Mouse (Mus musculus) T-helper 1 cell (primary cell): ENCODE measurements at regions not wholly inside any gene's neighbourhood (a gene's known extent, or its start where the extent isn't known, plus 50 kb on each side); places are given as distances from the start of the nearest gene placed in this dataset.
"Not testable (repeated sequence)": the region's sequence is repeated elsewhere in the genome, so short reads cannot be mapped to it uniquely, and the experiment has no call there.

Experiments
- in situ Hi-C: fragments of 300-600 bp; cut with MboI, MseI; formaldehyde crosslinking; loops from one replicate; pipeline ENCODE4 v1.15.1; 2025; ENCODE audit warnings: high pct_unique_total_duplicates

GRCm38 (mm10) chr3:53792541-53792940 lies 52.3 kb upstream of the Gm10985 start:
- in situ Hi-C loops = no loop called here

DNA sequence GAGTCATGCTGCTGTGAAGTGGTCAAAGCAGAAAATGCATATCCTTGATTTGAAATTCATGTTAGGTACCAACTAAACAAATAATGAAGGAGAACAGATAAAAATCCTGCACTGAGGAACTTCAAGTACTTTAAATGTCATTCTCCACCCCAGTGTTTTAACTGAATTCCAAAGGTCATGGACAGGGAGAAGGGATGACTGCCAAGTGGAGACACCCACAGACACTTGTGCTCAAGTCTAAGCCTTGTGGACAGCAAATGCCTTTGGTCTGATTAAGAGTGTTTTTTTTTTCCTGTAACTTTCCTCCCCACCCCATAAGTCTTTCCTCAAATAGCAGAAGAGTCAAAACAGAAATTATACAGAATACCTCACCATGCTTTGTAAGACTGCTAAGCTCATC lies 55.2 kb upstream of the Gm10985 start:
- in situ Hi-C loops = no loop called here

- in situ Hi-C loops = no loop called here
Measured at GRCm38 (mm10) chr3:53785201-53785600, 59.7 kb upstream of the Gm10985 start.

DNA sequence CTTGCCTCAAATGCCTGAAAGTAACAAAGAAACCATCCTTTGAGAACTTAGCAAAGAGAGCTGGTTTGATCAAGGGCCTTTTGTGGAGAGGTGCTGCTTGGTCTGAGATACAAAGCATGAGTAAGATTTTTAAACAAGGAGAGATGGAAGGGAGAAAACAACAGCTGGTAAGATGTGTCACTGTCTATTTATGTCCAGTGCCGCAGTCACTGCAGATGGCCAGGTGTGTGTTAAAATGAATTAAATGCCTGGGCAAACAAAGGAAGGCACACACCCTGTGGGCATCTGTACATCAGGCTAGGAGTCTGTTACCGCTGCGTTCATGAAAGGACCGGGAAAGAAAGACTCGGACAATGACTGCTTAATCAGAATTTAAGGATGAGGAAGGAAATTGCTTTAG lies 68.2 kb upstream of the Gm10985 start:
- in situ Hi-C loops = no loop called here

DNA sequence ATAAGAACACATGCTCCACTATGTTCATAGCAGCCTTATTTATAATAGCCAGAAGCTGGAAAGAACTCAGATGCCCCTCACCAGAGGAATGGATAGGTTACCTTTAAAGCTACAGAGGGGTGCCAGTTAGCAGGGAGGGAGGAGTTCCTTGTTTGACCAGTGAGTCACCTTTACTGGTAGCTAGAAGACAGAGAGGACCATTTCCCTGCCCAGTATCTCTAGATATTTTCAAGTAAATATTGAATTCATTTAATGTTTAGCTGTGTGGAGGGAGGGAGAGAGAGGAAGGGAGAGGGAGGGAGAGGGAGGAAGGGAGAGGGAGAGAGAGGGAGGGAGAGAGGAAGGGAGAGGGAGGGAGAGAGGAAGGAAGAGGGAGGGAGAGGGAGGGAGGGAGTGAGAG lies 77.3 kb upstream of the Gm10985 start:
- in situ Hi-C loops = loop anchor here (5.0 kb wide), 1 partner anchor 350 kb away; no protein-coding TSS in a partner anchor

DNA sequence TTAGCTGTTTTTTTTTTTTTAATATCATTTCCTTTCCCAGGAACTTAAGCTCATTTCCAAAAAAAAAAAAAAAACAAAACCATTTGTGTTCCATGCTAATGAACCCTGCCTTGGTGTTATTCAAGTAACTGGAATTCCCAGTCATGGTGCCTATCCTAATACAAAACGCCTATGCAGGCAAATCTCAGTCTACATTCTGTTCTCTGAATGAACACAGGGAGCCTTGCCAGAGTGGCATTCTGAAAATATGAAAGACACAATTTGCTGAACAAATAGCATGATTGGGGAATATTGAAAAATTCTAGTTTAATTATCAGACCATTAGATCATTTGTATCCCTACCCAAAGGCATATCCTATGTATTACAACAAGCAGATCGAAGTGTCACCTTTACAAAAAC lies 80.9 kb upstream of the Gm10985 start:
- in situ Hi-C loops = no loop called here

- in situ Hi-C loops = no loop called here
Measured at GRCm38 (mm10) chr3:53761514-53762075, 83.3 kb upstream of the Gm10985 start.

- in situ Hi-C loops = no loop called here
Measured at GRCm38 (mm10) chr3:53756115-53756853, 88.6 kb upstream of the Gm10985 start.

DNA sequence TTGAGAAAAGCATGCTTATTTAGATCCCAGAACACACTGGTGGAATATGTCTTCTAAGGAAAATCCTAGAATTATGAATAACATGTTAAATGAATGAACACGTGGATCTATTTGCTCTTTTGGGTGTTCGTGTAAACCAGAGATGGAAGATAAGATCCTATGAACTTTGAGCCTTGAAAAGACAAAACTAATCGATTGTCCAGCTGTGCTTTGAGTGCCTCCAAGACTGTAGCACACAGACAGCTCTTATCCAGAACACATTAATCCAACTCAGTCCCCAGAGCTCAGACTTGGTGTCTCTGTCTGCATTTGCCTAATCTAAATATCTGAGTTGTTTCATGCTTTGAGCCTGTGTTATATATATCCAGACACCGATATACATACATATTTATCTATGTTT lies 80.0 kb upstream of the Frem2 start:
- in situ Hi-C loops = no loop called here

GRCm38 (mm10) chr3:53735607-53736006 lies 78.5 kb upstream of the Frem2 start:
- in situ Hi-C loops = not testable (repeated sequence)

- in situ Hi-C loops = no loop called here
Measured at GRCm38 (mm10) chr3:53735147-53735546, 78.0 kb upstream of the Frem2 start.

DNA sequence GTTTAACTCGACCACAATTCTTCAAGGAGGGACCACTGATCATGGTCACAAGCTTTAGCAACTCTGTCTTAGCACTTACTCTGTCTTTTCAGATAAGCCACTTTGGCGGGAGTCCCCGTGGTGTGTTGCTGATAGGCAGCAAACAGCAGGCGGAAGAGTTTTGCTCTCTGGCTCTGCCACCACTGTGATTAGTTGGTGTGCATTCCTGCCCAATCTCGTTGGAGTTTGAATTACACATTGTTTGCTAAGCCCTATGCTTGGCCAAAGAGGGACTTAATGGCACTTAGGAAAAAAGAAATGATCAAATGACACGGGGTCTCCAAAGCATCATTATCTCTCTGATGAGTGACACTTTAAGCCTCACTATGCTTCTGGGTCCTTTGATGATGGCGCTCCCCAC lies 73.3 kb upstream of the Frem2 start:
- in situ Hi-C loops = no loop called here

DNA sequence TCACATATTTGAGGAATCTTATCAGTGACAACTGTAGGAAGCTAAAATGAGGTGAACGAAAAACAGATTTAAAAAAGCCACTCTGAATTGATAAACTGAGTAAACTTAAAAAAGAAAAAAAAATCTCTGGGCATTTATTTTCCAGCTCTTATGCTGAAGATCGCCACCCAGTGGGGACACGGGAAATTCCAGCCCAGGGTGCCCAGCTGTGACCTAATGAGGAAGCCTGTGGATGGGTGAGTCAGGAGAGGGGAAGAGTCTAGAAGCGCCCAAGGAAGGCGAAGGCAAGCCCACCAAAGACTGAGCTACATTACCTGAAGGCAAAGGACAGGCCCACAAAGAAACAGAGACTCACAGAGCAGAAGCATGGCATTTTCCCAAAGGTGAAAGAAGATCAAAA lies 72.7 kb upstream of the Frem2 start:
- in situ Hi-C loops = loop anchor here (10.0 kb wide), 1 partner anchor 1425 kb away; no protein-coding TSS in a partner anchor

DNA sequence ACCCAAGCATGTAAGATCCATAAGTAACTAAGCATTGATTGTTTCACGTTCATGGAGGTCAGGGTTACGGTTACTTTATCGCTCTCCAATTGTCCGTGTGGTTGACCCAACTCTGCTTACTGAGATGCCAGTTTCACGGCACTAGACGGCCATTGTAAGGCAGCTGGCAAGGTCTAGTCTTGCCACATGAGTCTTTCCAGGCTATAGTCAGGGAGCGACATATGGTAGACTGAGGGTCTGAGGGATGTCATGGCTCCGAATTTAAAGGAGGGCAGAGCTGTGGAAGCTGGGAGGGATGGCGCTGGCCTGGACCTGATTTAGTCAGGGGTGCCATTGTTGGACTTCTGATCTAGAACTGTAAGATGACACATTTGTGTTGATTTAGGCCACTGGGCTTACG lies 72.0 kb upstream of the Frem2 start:
- in situ Hi-C loops = loop anchor here (10.0 kb wide), 1 partner anchor 1426 kb away; no protein-coding TSS in a partner anchor

GRCm38 (mm10) chr3:53727737-53728136 lies 70.6 kb upstream of the Frem2 start:
- in situ Hi-C loops = loop anchor here (10.0 kb wide), 1 partner anchor 1427 kb away; no protein-coding TSS in a partner anchor

DNA sequence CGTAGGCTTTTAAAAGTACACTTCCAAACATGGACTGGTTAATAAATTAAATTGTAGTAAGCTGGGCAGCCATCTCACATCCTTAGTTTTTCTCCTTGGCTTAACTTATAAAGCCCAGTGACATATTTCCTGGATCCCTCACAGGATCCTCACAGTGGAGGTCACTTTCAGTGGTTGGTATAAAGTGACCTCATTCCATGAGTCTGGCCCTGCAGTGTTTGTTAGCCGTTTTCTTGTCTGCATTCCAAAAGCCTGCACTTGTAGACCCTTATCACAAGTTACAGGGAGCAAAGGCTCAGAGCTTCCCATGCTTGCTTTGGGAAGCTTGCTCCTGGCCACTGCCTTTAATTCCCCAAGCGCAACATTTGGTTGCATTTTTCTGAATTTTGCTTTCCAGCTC lies 49.9 kb upstream of the Frem2 start:
- in situ Hi-C loops = no loop called here
